In the genomic region with DNA sequence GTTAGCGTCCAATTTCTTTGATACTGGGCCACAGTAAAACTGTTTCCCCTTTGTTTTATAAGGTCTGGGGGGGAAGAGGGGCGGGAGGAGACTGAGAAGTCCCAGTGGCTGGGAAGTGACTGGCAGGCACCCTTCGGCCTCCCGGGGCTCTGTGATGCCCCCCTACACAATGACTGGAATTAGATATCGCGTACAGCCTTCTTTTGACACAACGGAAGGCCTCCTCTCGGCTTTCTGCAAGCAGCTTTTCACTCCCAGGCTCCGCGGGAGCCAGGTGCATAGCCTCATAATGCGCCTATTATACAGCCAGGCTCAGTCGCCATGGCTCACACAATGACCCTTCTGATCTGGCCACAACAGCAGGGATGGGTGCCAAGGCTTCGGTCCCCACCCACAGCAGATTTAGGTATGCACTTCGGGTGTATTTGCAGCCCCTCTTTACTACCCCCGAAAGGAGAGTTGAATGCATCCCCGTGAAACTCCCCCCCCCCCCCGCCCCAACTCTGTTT, we compare ENCODE assay signal across 8 mouse cellular contexts. TPM values are rescaled to one million over a fixed set of nuclear protein-coding genes. Genes with fewer than 3 reads are reported as not detected.
DNase-seq lines count a peak whose midpoint lies in the region; ATAC-seq and TF ChIP-seq lines count a peak whose summit lies in the region.

No protein-coding gene starts in this region.

- H3K4me1 ChIP-seq in liver, adult 2 months (ENCODE audit: control insufficient read depth, insufficient read depth, low read length) = peaks cover 11% of the 10 kb centered on the region
- H3K4me1 ChIP-seq in embryonic facial prominence, embryonic 14.5 days (ENCODE audit: control insufficient read depth, insufficient read depth, low read length) = peaks cover 23% of the 10 kb centered on the region
- H3K4me1 ChIP-seq in hindbrain, embryonic 16.5 days (ENCODE audit: control insufficient read depth, insufficient read depth, low read depth, low read length) = peaks cover 15% of the 10 kb centered on the region
- peaks cover 34% of the 10 kb centered on the region for H3K4me1 ChIP-seq in limb, embryonic 15.5 days

- no peaks in the 10 kb centered on the region for H3K36me3 ChIP-seq in liver, adult 2 months (ENCODE audit: control insufficient read depth, insufficient read depth, low read length)
- no peaks in the 10 kb centered on the region for H3K36me3 ChIP-seq in embryonic facial prominence, embryonic 14.5 days (ENCODE audit: control insufficient read depth, insufficient read depth, low read length)
- H3K36me3 ChIP-seq in hindbrain, embryonic 16.5 days (ENCODE audit: control insufficient read depth, insufficient read depth, low read length) = no peaks in the 10 kb centered on the region
- H3K36me3 ChIP-seq in limb, embryonic 15.5 days = no peaks in the 10 kb centered on the region

- 14% methylated on average over 17 of the region's 17 CpGs for WGBS in liver, adult 2 months
- 2% methylated on average over 16 of the region's 17 CpGs for WGBS in embryonic facial prominence, embryonic 14.5 days
- 0% methylated on average over 16 of the region's 17 CpGs for WGBS in hindbrain, embryonic 16.5 days
- 3% methylated on average over 17 of the region's 17 CpGs for WGBS in limb, embryonic 15.5 days

- H3K9ac ChIP-seq in liver, adult 2 months (ENCODE audit: low read depth, low read length) = no peak overlapping the region
- peak overlapping the region; percentile 55 for H3K9ac ChIP-seq in embryonic facial prominence, embryonic 14.5 days (ENCODE audit: low read depth, low read length)
- peak overlapping the region; percentile 63 for H3K9ac ChIP-seq in hindbrain, embryonic 16.5 days (ENCODE audit: low read depth, low read length)
- peak overlapping the region; percentile 23; the same call in 1 of the 2 replicates for H3K9ac ChIP-seq in limb, embryonic 15.5 days

- ATAC-seq in embryonic facial prominence, embryonic 14.5 days (ENCODE audit: low read depth) = peak; percentile 87
- ATAC-seq in hindbrain, embryonic 16.5 days = peak; percentile 77
- no peak for ATAC-seq in limb, embryonic 15.5 days (ENCODE audit: insufficient number of reproducible peaks, low FRiP score, low TSS enrichment, low read depth)
- no peak for ATAC-seq in inflammation-experienced regulatory T-cells, adult 6 months

- no peak for TF ChIP-seq CTCF in liver, adult 2 months (IDR thresholded peaks at IDR 0.05; ENCODE audit: low read depth, low read length)

- no peaks in the 10 kb centered on the region for H3K27me3 ChIP-seq in liver, adult 2 months (ENCODE audit: control insufficient read depth, insufficient read depth, low read length)
- peaks cover 2% of the 10 kb centered on the region; the same call in 1 of the 2 replicates for H3K27me3 ChIP-seq in embryonic facial prominence, embryonic 14.5 days (replicated peaks; ENCODE audit: control insufficient read depth, insufficient read depth, low read length)
- no peaks in the 10 kb centered on the region for H3K27me3 ChIP-seq in hindbrain, embryonic 16.5 days (replicated peaks; ENCODE audit: control insufficient read depth, insufficient read depth, low read length)
- no peaks in the 10 kb centered on the region for H3K27me3 ChIP-seq in limb, embryonic 15.5 days

- H3K27ac ChIP-seq in liver, adult 2 months (replicated peaks; ENCODE audit: insufficient read depth, low read depth, low read length) = no peak overlapping the region
- H3K27ac ChIP-seq in embryonic facial prominence, embryonic 14.5 days (replicated peaks; ENCODE audit: low read depth, low read length) = peak overlapping the region; percentile 83
- peak overlapping the region; percentile 72 for H3K27ac ChIP-seq in hindbrain, embryonic 16.5 days (ENCODE audit: low read depth, low read length)
- peak overlapping the region; percentile 78 for H3K27ac ChIP-seq in limb, embryonic 15.5 days

- peak; percentile 25 for DNase-seq in liver, adult 2 months (ENCODE audit: extremely low read depth, low read depth, low spot score)
- DNase-seq in liver = no peak
- DNase-seq in embryonic facial prominence, embryonic 14.5 days (ENCODE audit: low spot score) = peak; percentile 84
- DNase-seq in retina, embryonic 14.5 days (ENCODE audit: low spot score) = peak; percentile 56
- no peak for DNase-seq in testis, postnatal 14 days (ENCODE audit: low spot score)

- TF ChIP-seq POLR2A in liver, adult 2 months (IDR thresholded peaks at IDR 0.05; ENCODE audit: extremely low read depth, insufficient read depth, low read length) = no peak

- peak overlapping the region; percentile 63 for H3K4me2 ChIP-seq in embryonic facial prominence, embryonic 14.5 days (ENCODE audit: low read depth, low read length)
- peak overlapping the region; percentile 78 for H3K4me2 ChIP-seq in hindbrain, embryonic 16.5 days (ENCODE audit: low read length)
- H3K4me2 ChIP-seq in limb, embryonic 15.5 days = peak overlapping the region; percentile 70

- peak overlapping the region; percentile 21; the same call in 1 of the 2 replicates for H3K4me3 ChIP-seq in liver, adult 2 months (ENCODE audit: insufficient read depth, low read depth, low read length)
- peak overlapping the region; percentile 35 for H3K4me3 ChIP-seq in embryonic facial prominence, embryonic 14.5 days (ENCODE audit: low read depth, low read length)
- H3K4me3 ChIP-seq in hindbrain, embryonic 16.5 days (ENCODE audit: low read length) = peak overlapping the region; percentile 50
- H3K4me3 ChIP-seq in limb, embryonic 15.5 days = peak overlapping the region; percentile 39

- no peaks in the 10 kb centered on the region for H3K9me3 ChIP-seq in embryonic facial prominence, embryonic 14.5 days (ENCODE audit: control insufficient read depth, low read length)
- no peaks in the 10 kb centered on the region for H3K9me3 ChIP-seq in hindbrain, embryonic 16.5 days (ENCODE audit: control insufficient read depth, low read length)
- H3K9me3 ChIP-seq in limb, embryonic 15.5 days = no peaks in the 10 kb centered on the region

- no peaks in the 10 kb centered on the region for H3K79me2 ChIP-seq in liver, adult 2 months (ENCODE audit: control insufficient read depth, insufficient read depth, low read length)

RNA-seq across cellular contexts. Expression of gene Gm5148, which starts 0.6 kb away (rescaled TPM):
- total RNA-seq in liver, adult 2 months (2014; rRNA removed) = 0.09 and 0.20 TPM in 2 replicates
- 0.73 and 0.94 TPM in 2 replicates for polyA plus RNA-seq in liver, adult 2 months (2012; rRNA removed)
- 5.6 and 5.8 TPM in 2 replicates for polyA plus RNA-seq in embryonic facial prominence, embryonic 14.5 days (2014; fragmentation: Nextera tagmentation; extraction: Ambion mirVana)
- 12.7 and 14.0 TPM in 2 replicates for polyA plus RNA-seq in hindbrain, embryonic 16.5 days (2015; fragmentation: Nextera tagmentation; extraction: Ambion mirVana)
- 4.8 and 5.4 TPM in 2 replicates for polyA plus RNA-seq in limb, embryonic 15.5 days (2015; fragmentation: Nextera tagmentation; extraction: Ambion mirVana)
- 1 to 10 TPM; 1.0 to 2.0 (median 1.6) TPM for polyA plus RNA-seq in inflammation-experienced regulatory T-cells, adult 6 months (2017; shearing (Covaris generic))

Comparison
In these comparisons a context has a peak if more than half of its experiments do, and no peak if none do; other contexts are left out.
1. DNase-seq: peak in liver, adult 2 months (single experiment), embryonic facial prominence, embryonic 14.5 days (single experiment) and retina, embryonic 14.5 days (single experiment); none in liver (single experiment) and testis, postnatal 14 days (single experiment).
2. ATAC-seq: peak in embryonic facial prominence, embryonic 14.5 days (single experiment) and hindbrain, embryonic 16.5 days (single experiment); none in limb, embryonic 15.5 days (single experiment) and inflammation-experienced regulatory T-cells, adult 6 months (single experiment).
3. Peak in every context shown above with its lines, with median percentiles within 50 percentile points of each other: H3K4me3 ChIP-seq and H3K4me2 ChIP-seq.